Mouse (Mus musculus): Measurements from ENCODE around the gene Adprhl1. TPM values are rescaled to one million over a fixed set of nuclear protein-coding genes. Genes with fewer than 3 reads are reported as not detected.

The Adprhl1 gene
- polyA plus RNA-seq, 2 experiments: not detected

GRCm38 (mm10) chr8:13190235-13190634 is 63.7 kb downstream of the Adprhl1 start:
- ATAC-seq (ENCODE audit: insufficient read depth): no peak
- Histone ChIP-seq H3K4me3 (ENCODE audit: insufficient read depth in 1 of 2, low read depth in 2 of 2, low read length in 2 of 2) (no peak overlapping the region), H3K9me3 (ENCODE audit: control insufficient read depth, low read length) (no peaks in the 10 kb centered on the region), H3K9ac (replicated peaks) (no peak overlapping the region), H3K36me3 (replicated peaks; ENCODE audit: control insufficient read depth, insufficient read depth, low read depth) (no peaks in the 10 kb centered on the region), H3K4me1 (replicated peaks; ENCODE audit: control insufficient read depth in 2 of 2, insufficient read depth in 2 of 2, low read length in 1 of 2) (no peaks in the 10 kb centered on the region), H3K4me2 (ENCODE audit: low read depth) (no peak overlapping the region), H3K27me3 (ENCODE audit: control insufficient read depth, insufficient read depth, low read length) (no peaks in the 10 kb centered on the region), H3K27ac (no peak overlapping the region)
- DNase-seq (ENCODE audit: low read depth in 3 of 3, low spot score in 3 of 3): no peak
- WGBS (ENCODE audit: insufficient replicate concordance): 80% methylated on average over 8 of the region's 8 CpGs
- TF ChIP-seq EP300 (IDR thresholded peaks at IDR 0.05; ENCODE audit: low read depth) (no peak), CTCF (IDR thresholded peaks at IDR 0.05; ENCODE audit: low read depth) (no peak)

- Histone ChIP-seq H3K4me2 (ENCODE audit: low read depth) (no peak overlapping the region), H3K4me1 (replicated peaks; ENCODE audit: control insufficient read depth in 2 of 2, insufficient read depth in 2 of 2, low read length in 1 of 2) (no peaks in the 10 kb centered on the region), H3K27ac (no peak overlapping the region), H3K9me3 (ENCODE audit: control insufficient read depth, low read length) (no peaks in the 10 kb centered on the region), H3K36me3 (replicated peaks; ENCODE audit: control insufficient read depth, insufficient read depth, low read depth) (no peaks in the 10 kb centered on the region), H3K4me3 (ENCODE audit: insufficient read depth in 1 of 2, low read depth in 2 of 2, low read length in 2 of 2) (no peak overlapping the region), H3K27me3 (ENCODE audit: control insufficient read depth, insufficient read depth, low read length) (no peaks in the 10 kb centered on the region), H3K9ac (replicated peaks) (no peak overlapping the region)
- 70% methylated on average over 1 of the region's 1 CpGs for WGBS (ENCODE audit: insufficient replicate concordance)
- DNase-seq (ENCODE audit: low read depth in 3 of 3, low spot score in 3 of 3) (no peak), ATAC-seq (ENCODE audit: insufficient read depth) (no peak)
- TF ChIP-seq CTCF (IDR thresholded peaks at IDR 0.05; ENCODE audit: low read depth): no peak
Observed at GRCm38 (mm10) chr8:13188857-13189256, 65.1 kb downstream of the Adprhl1 start.

- H3K4me2 ChIP-seq (ENCODE audit: low read depth): no peak overlapping the region
- H3K4me3 ChIP-seq (ENCODE audit: insufficient read depth in 1 of 2, low read depth in 2 of 2, low read length in 2 of 2): no peak overlapping the region
- no peaks in the 10 kb centered on the region for H3K27me3 ChIP-seq (ENCODE audit: control insufficient read depth, insufficient read depth, low read length)
- WGBS (ENCODE audit: insufficient replicate concordance): 79% methylated on average over 13 of the region's 13 CpGs
- H3K4me1 ChIP-seq (replicated peaks; ENCODE audit: control insufficient read depth in 2 of 2, insufficient read depth in 2 of 2, low read length in 1 of 2): no peaks in the 10 kb centered on the region
- TF ChIP-seq EP300 (IDR thresholded peaks at IDR 0.05; ENCODE audit: low read depth) (no peak), CTCF (IDR thresholded peaks at IDR 0.05; ENCODE audit: low read depth) (no peak)
- no peak overlapping the region for H3K27ac ChIP-seq
- H3K9ac ChIP-seq (replicated peaks): no peak overlapping the region
- no peak for ATAC-seq (ENCODE audit: insufficient read depth)
- H3K9me3 ChIP-seq (ENCODE audit: control insufficient read depth, low read length): no peaks in the 10 kb centered on the region
- no peak for DNase-seq (ENCODE audit: low read depth in 3 of 3, low spot score in 3 of 3)
- H3K36me3 ChIP-seq (replicated peaks; ENCODE audit: control insufficient read depth, insufficient read depth, low read depth): no peaks in the 10 kb centered on the region
Observed at GRCm38 (mm10) chr8:13188052-13188555, 65.9 kb downstream of the Adprhl1 start.

- Histone ChIP-seq H3K27me3 (ENCODE audit: control insufficient read depth, insufficient read depth, low read length) (no peaks in the 10 kb centered on the region), H3K9me3 (ENCODE audit: control insufficient read depth, low read length) (no peaks in the 10 kb centered on the region), H3K27ac (no peak overlapping the region), H3K4me3 (ENCODE audit: insufficient read depth in 1 of 2, low read depth in 2 of 2, low read length in 2 of 2) (no peak overlapping the region), H3K9ac (replicated peaks) (no peak overlapping the region), H3K36me3 (replicated peaks; ENCODE audit: control insufficient read depth, insufficient read depth, low read depth) (no peaks in the 10 kb centered on the region), H3K4me1 (replicated peaks; ENCODE audit: control insufficient read depth in 2 of 2, insufficient read depth in 2 of 2, low read length in 1 of 2) (no peaks in the 10 kb centered on the region), H3K4me2 (ENCODE audit: low read depth) (no peak overlapping the region)
- DNase-seq (ENCODE audit: low read depth in 3 of 3, low spot score in 3 of 3) (no peak), ATAC-seq (ENCODE audit: insufficient read depth) (no peak)
- 70% methylated on average over 7 of the region's 7 CpGs for WGBS (ENCODE audit: insufficient replicate concordance)
- TF ChIP-seq EP300 (IDR thresholded peaks at IDR 0.05; ENCODE audit: low read depth) (no peak), CTCF (IDR thresholded peaks at IDR 0.05; ENCODE audit: low read depth) (no peak)
Observed at GRCm38 (mm10) chr8:13187638-13188037, 66.3 kb downstream of the Adprhl1 start.

- Histone ChIP-seq H3K27ac (no peak overlapping the region), H3K36me3 (replicated peaks; ENCODE audit: control insufficient read depth, insufficient read depth, low read depth) (no peaks in the 10 kb centered on the region), H3K9me3 (ENCODE audit: control insufficient read depth, low read length) (no peaks in the 10 kb centered on the region), H3K27me3 (ENCODE audit: control insufficient read depth, insufficient read depth, low read length) (no peaks in the 10 kb centered on the region), H3K4me3 (ENCODE audit: insufficient read depth in 1 of 2, low read depth in 2 of 2, low read length in 2 of 2) (no peak overlapping the region), H3K4me2 (ENCODE audit: low read depth) (no peak overlapping the region), H3K9ac (replicated peaks) (no peak overlapping the region), H3K4me1 (replicated peaks; ENCODE audit: control insufficient read depth in 2 of 2, insufficient read depth in 2 of 2, low read length in 1 of 2) (no peaks in the 10 kb centered on the region)
- no peak for TF ChIP-seq CTCF (IDR thresholded peaks at IDR 0.05; ENCODE audit: low read depth)
- TF ChIP-seq EP300 (IDR thresholded peaks at IDR 0.05; ENCODE audit: low read depth): no peak
- WGBS (ENCODE audit: insufficient replicate concordance): 72% methylated on average over 9 of the region's 9 CpGs
- DNase-seq (ENCODE audit: low read depth in 3 of 3, low spot score in 3 of 3): no peak
- ATAC-seq (ENCODE audit: insufficient read depth): no peak
Observed at GRCm38 (mm10) chr8:13187229-13187628, 66.7 kb downstream of the Adprhl1 start.

Data from liver, embryonic 14.5 days (tissue).